Mouse (Mus musculus) ovary, adult 10 weeks (tissue): ENCODE data around the gene Pom121l2. TPM values are rescaled to one million over a fixed set of nuclear protein-coding genes. Genes with fewer than 3 reads are reported as not detected.

Source experiments
- polyA plus RNA-seq: library from polyadenylated mRNA; stranded (reverse); fragments of 350-450 nt; fragmentation: Illumina TruSeq; extraction: RNeasy Lipid Tissue Mini Kit (QIAGEN cat#74804); gene quantifications from one replicate; pipeline ENCODE4 v1.2.3, GENCODE M21; 2014

Gene Pom121l2
- not detected for polyA plus RNA-seq

DNA sequence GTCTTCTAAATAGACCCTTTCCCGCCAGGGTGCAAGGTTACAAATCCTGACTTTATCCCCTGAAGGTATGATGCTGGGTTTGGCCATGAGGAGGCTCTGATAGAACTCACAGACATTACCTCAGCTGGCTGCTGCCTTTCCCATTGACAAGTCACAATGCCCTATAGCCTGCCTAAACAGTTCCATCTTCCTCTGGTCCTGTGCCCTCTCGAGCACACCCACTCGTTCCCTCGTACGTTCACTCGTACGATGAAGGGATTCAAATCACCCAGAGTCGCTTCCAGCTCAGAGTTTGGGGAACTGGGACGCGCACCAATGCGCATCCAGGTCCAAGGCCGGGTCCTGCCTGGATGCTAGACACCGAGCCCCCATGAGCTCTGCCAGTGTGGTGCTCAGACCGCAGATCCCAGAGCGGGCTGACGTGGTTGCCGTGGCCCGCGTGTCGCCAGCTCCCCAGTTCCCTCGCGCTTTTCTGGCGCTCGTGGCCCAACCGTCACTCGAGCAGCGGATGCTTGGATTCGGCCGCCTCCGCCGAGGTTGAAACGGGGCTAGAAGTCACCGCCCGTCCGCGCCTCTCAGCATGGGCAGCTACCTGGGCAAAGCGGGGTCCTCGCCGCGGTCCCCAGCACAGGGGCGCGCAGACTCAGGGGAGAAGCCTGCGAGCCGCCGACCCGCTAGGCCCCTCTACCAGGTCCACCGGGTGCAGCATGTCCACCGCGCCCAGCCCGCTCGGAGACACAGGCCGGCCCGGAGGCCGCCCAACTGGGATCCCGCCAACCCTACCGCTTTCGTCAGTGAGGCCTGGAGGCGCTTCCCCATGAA, at the start of gene Pom121l2:
Gene Pom121l2 (plus strand): TSS at position 214 of the 822 bp plus-strand sequence.

DNA sequence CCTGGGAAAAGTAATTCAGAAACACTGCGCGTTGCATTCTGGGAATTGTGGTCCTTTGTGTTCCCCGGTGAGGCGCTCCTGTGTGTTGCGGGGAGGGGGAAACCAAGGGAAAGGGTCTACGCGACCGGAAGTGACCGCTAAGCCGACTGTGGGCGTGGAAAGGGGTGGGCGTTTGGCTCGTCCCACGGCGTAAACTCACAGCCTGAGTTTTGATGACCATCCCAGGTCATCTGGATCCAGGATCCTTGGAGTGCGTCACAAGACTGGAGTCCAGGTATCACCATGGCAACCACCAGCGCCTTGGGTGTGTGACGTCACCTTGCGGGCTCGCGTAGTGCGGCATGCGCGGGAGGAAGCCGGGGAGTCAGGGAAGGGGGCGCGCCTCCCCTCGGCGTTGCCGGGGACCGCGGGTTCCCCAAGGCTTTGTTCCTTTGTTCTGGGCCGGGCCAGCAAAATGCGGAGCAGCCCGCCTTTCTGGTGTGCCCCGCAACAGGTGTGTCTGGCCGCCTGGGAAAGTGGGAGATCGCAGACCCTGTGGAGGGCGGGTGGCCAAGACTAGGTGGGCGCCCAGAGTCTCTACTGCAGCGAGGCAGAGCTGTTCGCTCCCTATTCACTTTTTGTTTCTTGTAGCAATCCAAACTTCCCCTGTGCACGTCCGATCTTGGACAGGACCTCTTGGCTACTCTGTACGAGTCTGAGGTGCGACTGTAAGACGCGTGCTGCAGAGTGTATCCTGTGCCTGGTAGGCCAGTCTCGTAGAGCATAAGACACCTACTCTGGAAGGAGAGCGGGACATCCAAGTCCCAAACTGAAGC, 35.9 kb upstream of the Pom121l2 start, which contains the start of gene Zfp184:
Gene Zfp184 (plus strand): TSS at position 169 of the 815 bp plus-strand sequence.

DNA sequence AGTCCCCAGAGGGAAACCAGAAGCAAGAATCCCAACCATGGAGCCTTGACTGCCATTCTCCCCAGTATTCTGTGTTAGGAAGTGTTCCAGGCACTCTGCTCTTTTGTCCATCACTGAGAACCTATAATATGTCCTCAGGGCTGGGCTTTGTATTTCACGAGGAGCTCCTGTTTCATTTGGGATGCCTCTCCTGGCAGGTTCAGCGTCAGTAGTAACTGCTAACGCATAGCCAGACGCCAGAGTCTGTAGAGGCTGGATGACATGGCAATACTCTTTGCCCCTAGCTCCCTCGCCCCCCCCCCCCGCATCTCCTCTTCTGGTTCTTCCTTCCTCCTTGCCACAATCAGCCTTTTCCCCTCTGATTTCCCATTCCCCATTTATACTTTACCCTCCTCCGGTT, 28.6 kb downstream of the Pom121l2 start, which contains the start of gene Prss16:
Gene Prss16 (minus strand): TSS at position 101 of the 400 bp plus-strand sequence.

DNA sequence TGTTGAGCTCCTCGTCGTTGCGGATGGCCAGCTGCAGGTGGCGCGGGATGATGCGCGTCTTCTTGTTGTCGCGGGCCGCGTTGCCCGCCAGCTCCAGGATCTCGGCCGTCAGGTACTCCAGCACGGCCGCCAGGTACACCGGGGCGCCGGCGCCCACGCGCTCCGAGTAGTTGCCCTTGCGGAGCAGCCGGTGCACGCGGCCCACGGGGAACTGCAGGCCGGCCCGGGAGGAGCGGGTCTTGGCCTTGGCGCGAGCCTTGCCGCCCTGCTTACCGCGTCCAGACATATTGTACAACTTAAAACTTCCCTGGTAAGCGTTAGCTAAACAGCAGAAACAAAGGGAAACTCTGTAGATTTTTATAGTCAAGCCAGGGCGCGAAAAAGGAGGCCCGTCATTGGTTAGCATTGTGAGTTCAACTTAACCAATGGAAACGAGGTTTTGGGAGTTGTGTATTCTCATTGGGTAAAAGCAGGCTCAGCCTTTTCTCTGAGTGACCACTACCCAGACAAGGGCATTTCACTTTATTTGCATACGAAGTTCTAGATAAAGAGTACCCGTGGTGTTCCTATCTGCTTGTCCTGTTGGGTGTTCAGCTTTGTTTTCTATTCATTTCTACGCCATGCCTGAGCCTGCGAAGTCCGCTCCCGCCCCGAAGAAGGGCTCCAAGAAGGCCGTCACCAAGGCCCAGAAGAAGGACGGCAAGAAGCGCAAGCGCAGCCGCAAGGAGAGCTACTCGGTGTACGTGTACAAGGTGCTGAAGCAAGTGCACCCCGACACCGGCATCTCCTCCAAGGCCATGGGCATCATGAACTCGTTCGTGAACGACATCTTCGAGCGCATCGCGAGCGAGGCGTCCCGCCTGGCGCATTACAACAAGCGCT, 54.5 kb downstream of the Pom121l2 start, which contains the start of the genes Hist1h2ah and Hist1h2bk:
Gene Hist1h2ah (minus strand): TSS at position 302 of the 882 bp plus-strand sequence.
Gene Hist1h2bk (plus strand): TSS at position 604 of the 882 bp plus-strand sequence.

Other genes starting within 250 kb of the Pom121l2 start
- not detected for gene Hist1h4j, start 246.1 kb upstream of the Pom121l2 start, polyA plus RNA-seq
- not detected for gene Hist1h4k, start 230.7 kb upstream of the Pom121l2 start, polyA plus RNA-seq
- not detected for gene Hist1h2ak, start 227.4 kb upstream of the Pom121l2 start, polyA plus RNA-seq
- gene Hist1h2bn, start 227.1 kb upstream of the Pom121l2 start, polyA plus RNA-seq: not detected
- gene Hist1h1b, start 200.6 kb upstream of the Pom121l2 start, polyA plus RNA-seq: not detected
- not detected for gene Hist1h3i, start 197.8 kb upstream of the Pom121l2 start, polyA plus RNA-seq
- gene Hist1h2an, start 194.0 kb upstream of the Pom121l2 start, polyA plus RNA-seq: not detected
- gene Hist1h2bp, start 193.7 kb upstream of the Pom121l2 start, polyA plus RNA-seq: not detected
- not detected for gene Hist1h2bq, start 171.0 kb upstream of the Pom121l2 start, polyA plus RNA-seq
- gene Hist1h2ao, start 170.7 kb upstream of the Pom121l2 start, polyA plus RNA-seq: not detected
- gene Hist1h4m, start 169.4 kb upstream of the Pom121l2 start, polyA plus RNA-seq: not detected
- gene Hist1h4n, start 149.0 kb upstream of the Pom121l2 start, polyA plus RNA-seq: not detected
- gene Hist1h2ap, start 147.7 kb upstream of the Pom121l2 start, polyA plus RNA-seq: not detected
- gene Hist1h2br, start 147.5 kb upstream of the Pom121l2 start, polyA plus RNA-seq: 0.54 TPM
- gene Zfp184, start 36.1 kb upstream of the Pom121l2 start, polyA plus RNA-seq: 18.4 TPM
- gene Prss16, start 28.5 kb downstream of the Pom121l2 start, polyA plus RNA-seq: not detected
- not detected for gene Hist1h2ah, start 54.4 kb downstream of the Pom121l2 start, polyA plus RNA-seq
- gene Hist1h2bk, start 54.7 kb downstream of the Pom121l2 start, polyA plus RNA-seq: not detected
- 1.00 TPM for gene Hist1h4i, start 60.2 kb downstream of the Pom121l2 start, polyA plus RNA-seq
- gene Hist1h2ag, start 61.8 kb downstream of the Pom121l2 start, polyA plus RNA-seq: not detected
- gene Hist1h2bj, start 62.0 kb downstream of the Pom121l2 start, polyA plus RNA-seq: not detected
- gene Vmn1r188, start 103.2 kb downstream of the Pom121l2 start, polyA plus RNA-seq: not detected
- gene Vmn1r189, start 124.6 kb downstream of the Pom121l2 start, polyA plus RNA-seq: not detected
- gene Vmn1r191, start 202.8 kb downstream of the Pom121l2 start, polyA plus RNA-seq: not detected
- not detected for gene Vmn1r192, start 209.9 kb downstream of the Pom121l2 start, polyA plus RNA-seq
- gene Vmn1r193, start 242.0 kb downstream of the Pom121l2 start, polyA plus RNA-seq: not detected